Mouse (Mus musculus): Measurements from ENCODE around the gene Pibf1. TPM values are rescaled to one million over a fixed set of nuclear protein-coding genes. Genes with fewer than 3 reads are reported as not detected.

Pibf1 gene
- total and polyA plus RNA-seq, 3 experiments = 1.8 to 7.2 (median 6.5) TPM

- Histone ChIP-seq H3K4me1 (ENCODE audit: control insufficient read depth, insufficient read depth, low read length) (no peaks in the 10 kb centered on the region), H3K4me3 (no peak overlapping the region), H3K36me3 (ENCODE audit: control insufficient read depth, insufficient read depth, low read length) (no peaks in the 10 kb centered on the region), H3K27ac (no peak overlapping the region), H3K27me3 (ENCODE audit: control insufficient read depth, insufficient read depth, low read length) (no peaks in the 10 kb centered on the region), H3K79me2 (replicated peaks; ENCODE audit: control insufficient read depth, insufficient read depth, low read length) (no peaks in the 10 kb centered on the region), H3K9ac (ENCODE audit: low read depth, low read length) (no peak overlapping the region)
- WGBS = 93% methylated on average over 12 of the region's 12 CpGs
- no peak for TF ChIP-seq CTCF (IDR thresholded peaks at IDR 0.05)
- TF ChIP-seq EP300 (IDR thresholded peaks at IDR 0.05; ENCODE audit: insufficient read depth, low read depth, low read length) = no peak
- TF ChIP-seq POLR2A (IDR thresholded peaks at IDR 0.05; ENCODE audit: insufficient read depth, low read depth, low read length) = no peak
- intact Hi-C loops (cut with DNase I) = no loop called here
- DNase-seq = no peak
Measured at GRCm38 (mm10) chr14:99262026-99262425, 162.8 kb downstream of the Pibf1 start.

GRCm38 (mm10) chr14:99263816-99264215 is 164.6 kb downstream of the Pibf1 start:
- Histone ChIP-seq H3K9ac (ENCODE audit: low read depth, low read length) (no peak overlapping the region), H3K27ac (no peak overlapping the region), H3K27me3 (ENCODE audit: control insufficient read depth, insufficient read depth, low read length) (no peaks in the 10 kb centered on the region), H3K36me3 (ENCODE audit: control insufficient read depth, insufficient read depth, low read length) (no peaks in the 10 kb centered on the region), H3K4me1 (ENCODE audit: control insufficient read depth, insufficient read depth, low read length) (no peaks in the 10 kb centered on the region), H3K4me3 (no peak overlapping the region), H3K79me2 (replicated peaks; ENCODE audit: control insufficient read depth, insufficient read depth, low read length) (no peaks in the 10 kb centered on the region)
- WGBS = 70% methylated on average over 6 of the region's 6 CpGs
- TF ChIP-seq EP300 (IDR thresholded peaks at IDR 0.05; ENCODE audit: insufficient read depth, low read depth, low read length) = no peak
- no peak for TF ChIP-seq POLR2A (IDR thresholded peaks at IDR 0.05; ENCODE audit: insufficient read depth, low read depth, low read length)
- no peak for TF ChIP-seq CTCF (IDR thresholded peaks at IDR 0.05)
- intact Hi-C loops (cut with DNase I) = no loop called here
- no peak for DNase-seq

GRCm38 (mm10) chr14:99265791-99266190 is 166.6 kb downstream of the Pibf1 start:
- Histone ChIP-seq H3K4me3 (no peak overlapping the region), H3K4me1 (ENCODE audit: control insufficient read depth, insufficient read depth, low read length) (no peaks in the 10 kb centered on the region), H3K27me3 (ENCODE audit: control insufficient read depth, insufficient read depth, low read length) (no peaks in the 10 kb centered on the region), H3K36me3 (ENCODE audit: control insufficient read depth, insufficient read depth, low read length) (no peaks in the 10 kb centered on the region), H3K79me2 (replicated peaks; ENCODE audit: control insufficient read depth, insufficient read depth, low read length) (no peaks in the 10 kb centered on the region), H3K9ac (ENCODE audit: low read depth, low read length) (no peak overlapping the region), H3K27ac (no peak overlapping the region)
- no peak for TF ChIP-seq CTCF (IDR thresholded peaks at IDR 0.05)
- no peak for TF ChIP-seq POLR2A (IDR thresholded peaks at IDR 0.05; ENCODE audit: insufficient read depth, low read depth, low read length)
- TF ChIP-seq EP300 (IDR thresholded peaks at IDR 0.05; ENCODE audit: insufficient read depth, low read depth, low read length) = no peak
- DNase-seq = no peak
- intact Hi-C loops (cut with DNase I) = no loop called here
- WGBS = 85% methylated on average over 14 of the region's 14 CpGs

- TF ChIP-seq CTCF (IDR thresholded peaks at IDR 0.05) (no peak), POLR2A (IDR thresholded peaks at IDR 0.05; ENCODE audit: insufficient read depth, low read depth, low read length) (no peak), EP300 (IDR thresholded peaks at IDR 0.05; ENCODE audit: insufficient read depth, low read depth, low read length) (no peak)
- H3K9ac ChIP-seq (ENCODE audit: low read depth, low read length) = no peak overlapping the region
- intact Hi-C loops (cut with DNase I) = no loop called here
- no peak overlapping the region for H3K27ac ChIP-seq
- H3K4me3 ChIP-seq = no peak overlapping the region
- no peaks in the 10 kb centered on the region for H3K4me1 ChIP-seq (ENCODE audit: control insufficient read depth, insufficient read depth, low read length)
- no peaks in the 10 kb centered on the region for H3K27me3 ChIP-seq (ENCODE audit: control insufficient read depth, insufficient read depth, low read length)
- no peak for DNase-seq
- WGBS = 80% methylated on average over 5 of the region's 5 CpGs
- H3K79me2 ChIP-seq (replicated peaks; ENCODE audit: control insufficient read depth, insufficient read depth, low read length) = no peaks in the 10 kb centered on the region
- no peaks in the 10 kb centered on the region for H3K36me3 ChIP-seq (ENCODE audit: control insufficient read depth, insufficient read depth, low read length)
Measured at GRCm38 (mm10) chr14:99266749-99267148, 167.5 kb downstream of the Pibf1 start.

GRCm38 (mm10) chr14:99274056-99274455 is 174.8 kb downstream of the Pibf1 start:
- H3K27me3 ChIP-seq (ENCODE audit: control insufficient read depth, insufficient read depth, low read length) = no peaks in the 10 kb centered on the region
- H3K79me2 ChIP-seq (replicated peaks; ENCODE audit: control insufficient read depth, insufficient read depth, low read length) = no peaks in the 10 kb centered on the region
- H3K4me3 ChIP-seq = no peak overlapping the region
- H3K4me1 ChIP-seq (ENCODE audit: control insufficient read depth, insufficient read depth, low read length) = no peaks in the 10 kb centered on the region
- no peak overlapping the region for H3K27ac ChIP-seq
- no peak for DNase-seq
- no peaks in the 10 kb centered on the region for H3K36me3 ChIP-seq (ENCODE audit: control insufficient read depth, insufficient read depth, low read length)
- H3K9ac ChIP-seq (ENCODE audit: low read depth, low read length) = no peak overlapping the region
- WGBS = 67% methylated on average over 2 of the region's 2 CpGs
- no peak for TF ChIP-seq EP300 (IDR thresholded peaks at IDR 0.05; ENCODE audit: insufficient read depth, low read depth, low read length)
- TF ChIP-seq POLR2A (IDR thresholded peaks at IDR 0.05; ENCODE audit: insufficient read depth, low read depth, low read length) = no peak
- TF ChIP-seq CTCF (IDR thresholded peaks at IDR 0.05) = no peak
- intact Hi-C loops (cut with DNase I) = no loop called here

- Histone ChIP-seq H3K4me3 (no peak overlapping the region), H3K27me3 (ENCODE audit: control insufficient read depth, insufficient read depth, low read length) (no peaks in the 10 kb centered on the region), H3K9ac (ENCODE audit: low read depth, low read length) (no peak overlapping the region), H3K36me3 (ENCODE audit: control insufficient read depth, insufficient read depth, low read length) (no peaks in the 10 kb centered on the region), H3K4me1 (ENCODE audit: control insufficient read depth, insufficient read depth, low read length) (no peaks in the 10 kb centered on the region), H3K27ac (no peak overlapping the region), H3K79me2 (replicated peaks; ENCODE audit: control insufficient read depth, insufficient read depth, low read length) (no peaks in the 10 kb centered on the region)
- intact Hi-C loops (cut with DNase I) = no loop called here
- WGBS = 55% methylated on average over 4 of the region's 4 CpGs
- no peak for TF ChIP-seq CTCF (IDR thresholded peaks at IDR 0.05)
- TF ChIP-seq POLR2A (IDR thresholded peaks at IDR 0.05; ENCODE audit: insufficient read depth, low read depth, low read length) = no peak
- no peak for TF ChIP-seq EP300 (IDR thresholded peaks at IDR 0.05; ENCODE audit: insufficient read depth, low read depth, low read length)
- DNase-seq = no peak
Measured at GRCm38 (mm10) chr14:99275827-99276226, 176.6 kb downstream of the Pibf1 start.

All from heart, adult 2 months (tissue).